ENCODE assay signal across 8 mouse cellular contexts in genomic region chr1:52233143-52233713, GRCm38 (mm10). TPM values are rescaled to one million over a fixed set of nuclear protein-coding genes. Genes with fewer than 3 reads are reported as not detected.
A peak's percentile ranks its signal among the peaks of the same experiment; 100 is the strongest.
DNase-seq lines count a peak whose midpoint lies in the region; ATAC-seq lines count a peak whose summit lies in the region.

Gene Gls, minus strand, starts transcription at chr1:52233232.

- no peaks in the 10 kb centered on the region for H3K9me3 ChIP-seq in hindbrain, embryonic 16.5 days (ENCODE audit: control insufficient read depth, low read length)

- H3K9ac ChIP-seq in hindbrain, embryonic 16.5 days (ENCODE audit: low read depth, low read length), result peak within 1 kb of the TSS; percentile 99

- no peaks in the 10 kb centered on the region for H3K36me3 ChIP-seq in hindbrain, embryonic 16.5 days (ENCODE audit: control insufficient read depth, insufficient read depth, low read length)
- no peaks in the 10 kb centered on the region for H3K36me3 ChIP-seq in macrophage (ENCODE audit: inconsistent target)

- H3K79me2 ChIP-seq in macrophage (ENCODE audit: inconsistent target), result peaks cover 39% of the 10 kb centered on the region

- H3K4me2 ChIP-seq in hindbrain, embryonic 16.5 days (ENCODE audit: low read length), result peak within 1 kb of the TSS; percentile 72

- WGBS in hindbrain, embryonic 16.5 days, result under 1% methylated on average over 37 of the region's 46 CpGs
- 2% methylated on average over 32 of the region's 46 CpGs for WGBS in macrophage (ENCODE audit: missing documents)

- no peaks in the 10 kb centered on the region for H3K27me3 ChIP-seq in hindbrain, embryonic 16.5 days (replicated peaks; ENCODE audit: control insufficient read depth, insufficient read depth, low read length)

- DNase-seq in WW6 (ENCODE audit: low read depth, low spot score), result peak; percentile 93
- peak; percentile 90 to 95 for DNase-seq in cerebellum, postnatal 4 days (ENCODE audit: low spot score in 2 of 2)
- peak; percentile 98 for DNase-seq in gastrocnemius, adult 18-20 months (ENCODE audit: low spot score)
- DNase-seq in left cerebral cortex, adult 18-20 months (ENCODE audit: low spot score in 2 of 2), result peak; percentile 92 to 97
- DNase-seq in right cerebral cortex, adult 18-20 months, result peak; percentile 98
- peak; percentile 82 for DNase-seq in urinary bladder, postnatal 10 days (ENCODE audit: low spot score)

- peaks cover 14% of the 10 kb centered on the region for H3K4me1 ChIP-seq in hindbrain, embryonic 16.5 days (ENCODE audit: control insufficient read depth, insufficient read depth, low read depth, low read length)

- ATAC-seq in hindbrain, embryonic 16.5 days, result peak; percentile 99

- H3K4me3 ChIP-seq in hindbrain, embryonic 16.5 days (ENCODE audit: low read length), result peak within 1 kb of the TSS; percentile 99
- peak within 1 kb of the TSS; percentile 76 for H3K4me3 ChIP-seq in macrophage (ENCODE audit: inconsistent target)

- H3K27ac ChIP-seq in hindbrain, embryonic 16.5 days (ENCODE audit: low read depth, low read length), result peak within 1 kb of the TSS; percentile 96
- H3K27ac ChIP-seq in macrophage, result peak within 1 kb of the TSS; percentile 33

RNA-seq across cellular contexts. Expression of gene Gls, which starts in this region (rescaled TPM):
- 10 to 100 TPM; 81.6 to 85.6 TPM for total RNA-seq in gastrocnemius, adult 18-20 months (2021)
- 27.0 and 28.2 TPM in 2 replicates for polyA plus RNA-seq in hindbrain, embryonic 16.5 days (2015; fragmentation: Nextera tagmentation; extraction: Ambion mirVana)
- total RNA-seq in left cerebral cortex, adult 18-20 months (2021), result 100 to 1,000 TPM; 366 to 368 TPM
- 1,000 to 10,000 TPM in 2 of 26 experiments, 100 to 1,000 TPM in 24; 452 to 1,021 (median 613) TPM for total RNA-seq in macrophage (2018; cell fraction: chromatin; rRNA removed)
- 10 to 100 TPM; 29.1 to 76.3 (median 52.1) TPM for total RNA-seq in macrophage (2018; cell fraction: cytosol; rRNA removed)
- 100 to 1,000 TPM; 185 to 781 (median 304) TPM for total RNA-seq in macrophage (2018; cell fraction: nucleus; rRNA removed)
- 26.4 to 59.2 TPM (median 49.4 TPM) in 3 replicates for polyA plus RNA-seq in macrophage (2018)

Comparison
In these comparisons a context has a peak if more than half of its experiments do, and no peak if none do; other contexts are left out.
1. Peak in every context shown above with its lines: DNase-seq, ATAC-seq, H3K4me3 ChIP-seq and H3K27ac ChIP-seq.
2. RNA of gene Gls (total RNA-seq): 366 to 368 TPM in left cerebral cortex, adult 18-20 months; 81.6 to 85.6 TPM in gastrocnemius, adult 18-20 months; every median in the first group is over 4 times any median in the second.